Mouse (Mus musculus) embryonic facial prominence, embryonic 13.5 days (tissue): ENCODE measurements around the gene Ndel1. TPM values are rescaled to one million over a fixed set of nuclear protein-coding genes. Genes with fewer than 3 reads are reported as not detected.

Experiments used
- ATAC-seq: fragments of 200-750 bp; cut with Nextera tagmentation; 2 replicates; pipeline ENCODE4 v1.8.0; 2017; ENCODE audit warnings: low read depth; ENCODE audit not compliant: insufficient number of reproducible peaks, insufficient read depth, low FRiP score, low TSS enrichment
- H3K27ac ChIP-seq: fragments of 300-500 bp; sonication (generic); 2 replicates; pipeline ENCODE4 v1.5.1; 2015; ENCODE audit warnings: moderate library complexity, mild to moderate bottlenecking, inconsistent platforms
- H3K27me3 ChIP-seq: fragments of 300-500 bp; sonication (generic); 2 replicates; pipeline ENCODE4 v1.6.1; 2015; ENCODE audit warnings: mild to moderate bottlenecking, inconsistent platforms
- H3K36me3 ChIP-seq: fragments of 300-500 bp; sonication (generic); 2 replicates; pipeline ENCODE4 v1.6.1; 2015; ENCODE audit warnings: mild to moderate bottlenecking, inconsistent platforms
- H3K4me1 ChIP-seq: fragments of 300-500 bp; sonication (generic); 2 replicates; pipeline ENCODE4 v1.6.1; 2015; ENCODE audit warnings: inconsistent platforms
- H3K4me2 ChIP-seq: fragments of 300-500 bp; sonication (generic); 2 replicates; pipeline ENCODE4 v1.6.1; 2015; ENCODE audit warnings: moderate library complexity, mild to moderate bottlenecking, inconsistent platforms
- H3K4me3 ChIP-seq: fragments of 300-500 bp; sonication (generic); 2 replicates; pipeline ENCODE4 v1.5.1; 2015; ENCODE audit warnings: mild to moderate bottlenecking, inconsistent platforms
- H3K9ac ChIP-seq: fragments of 300-500 bp; sonication (generic); 2 replicates; pipeline ENCODE4 v1.6.1; 2015; ENCODE audit warnings: mild to moderate bottlenecking, inconsistent platforms
- H3K9me3 ChIP-seq: fragments of 300-500 bp; sonication (generic); 2 replicates; pipeline ENCODE4 v1.6.1; 2016; ENCODE audit warnings: inconsistent platforms
- WGBS: fragments of 180-500 bp; shearing (Covaris S2); methylation state at CpG from one replicate; pipeline ENCODE4 v1.1.7; 2015; ENCODE audit warnings: mixed read lengths; 5-methylcytosine and 5-hydroxymethylcytosine counted together
- polyA plus RNA-seq: library from polyadenylated mRNA; unstranded; fragments of >200 nt; fragmentation: Nextera tagmentation; extraction: Ambion mirVana; gene quantifications from 2 replicates; pipeline ENCODE4 v1.2.1, GENCODE M21; 2015

Gene Ndel1
- polyA plus RNA-seq, 1 experiment from 2014 or later: 90.9 TPM

GRCm38 (mm10) chr11:68863631-68864091 lies 8.0 kb downstream of the Ndel1 start:
- Histone ChIP-seq H3K36me3 (no peaks in the 10 kb centered on the region), H3K4me3 (no peak overlapping the region), H3K4me1 (no peaks in the 10 kb centered on the region), H3K27me3 (no peaks in the 10 kb centered on the region; the same call in 1 of the 2 replicates), H3K9me3 (no peaks in the 10 kb centered on the region), H3K4me2 (no peak overlapping the region), H3K9ac (no peak overlapping the region), H3K27ac (no peak overlapping the region)
- no peak for ATAC-seq
- WGBS: 65% methylated on average over 4 of the region's 4 CpGs

GRCm38 (mm10) chr11:68862260-68862659 lies 9.4 kb downstream of the Ndel1 start:
- no peak for ATAC-seq
- Histone ChIP-seq H3K9ac (no peak overlapping the region), H3K4me2 (no peak overlapping the region), H3K27me3 (no peaks in the 10 kb centered on the region; the same call in 1 of the 2 replicates), H3K9me3 (no peaks in the 10 kb centered on the region), H3K36me3 (no peaks in the 10 kb centered on the region), H3K4me1 (no peaks in the 10 kb centered on the region), H3K27ac (no peak overlapping the region), H3K4me3 (no peak overlapping the region)
- 70% methylated on average over 2 of the region's 2 CpGs for WGBS

GRCm38 (mm10) chr11:68859943-68860593 lies 11.6 kb downstream of the Ndel1 start:
- Histone ChIP-seq H3K27ac (no peak overlapping the region), H3K9ac (no peak overlapping the region), H3K4me3 (no peak overlapping the region), H3K27me3 (no peaks in the 10 kb centered on the region; the same call in 1 of the 2 replicates), H3K9me3 (no peaks in the 10 kb centered on the region), H3K36me3 (no peaks in the 10 kb centered on the region), H3K4me2 (no peak overlapping the region), H3K4me1 (no peaks in the 10 kb centered on the region)
- WGBS: 79% methylated on average over 8 of the region's 8 CpGs
- ATAC-seq: no peak

GRCm38 (mm10) chr11:68857329-68857728 lies 14.3 kb downstream of the Ndel1 start:
- Histone ChIP-seq H3K4me3 (no peak overlapping the region), H3K9me3 (no peaks in the 10 kb centered on the region), H3K9ac (no peak overlapping the region), H3K4me2 (no peak overlapping the region), H3K36me3 (no peaks in the 10 kb centered on the region), H3K27me3 (no peaks in the 10 kb centered on the region; the same call in 1 of the 2 replicates), H3K27ac (no peak overlapping the region), H3K4me1 (peaks cover 7% of the 10 kb centered on the region)
- no peak for ATAC-seq
- WGBS: 83% methylated on average over 3 of the region's 3 CpGs

- 91% methylated on average over 3 of the region's 3 CpGs for WGBS
- Histone ChIP-seq H3K36me3 (no peaks in the 10 kb centered on the region), H3K4me1 (peaks cover 23% of the 10 kb centered on the region), H3K9ac (no peak overlapping the region), H3K27me3 (no peaks in the 10 kb centered on the region; the same call in 1 of the 2 replicates), H3K4me3 (no peak overlapping the region), H3K4me2 (0 out of 2 replicates have a peak overlapping the region, but pooled peaks have one; percentile 7), H3K27ac (no peak overlapping the region), H3K9me3 (no peaks in the 10 kb centered on the region)
- ATAC-seq: no peak
These were observed 17.0 kb downstream of the Ndel1 start for GRCm38 (mm10) chr11:68854621-68855020.

GRCm38 (mm10) chr11:68853611-68854401 lies 17.9 kb downstream of the Ndel1 start:
- peak overlapping the region; percentile 96 for H3K4me3 ChIP-seq
- ATAC-seq: no peak
- peak overlapping the region; percentile 66 for H3K9ac ChIP-seq
- H3K9me3 ChIP-seq: no peaks in the 10 kb centered on the region
- WGBS: 47% methylated on average over 14 of the region's 14 CpGs
- peak overlapping the region; percentile 74 for H3K4me2 ChIP-seq
- no peaks in the 10 kb centered on the region; the same call in 1 of the 2 replicates for H3K27me3 ChIP-seq
- no peaks in the 10 kb centered on the region for H3K36me3 ChIP-seq
- peak overlapping the region; percentile 99 for H3K27ac ChIP-seq
- H3K4me1 ChIP-seq: peaks cover 26% of the 10 kb centered on the region

GRCm38 (mm10) chr11:68852932-68853409 lies 18.7 kb downstream of the Ndel1 start:
- no peaks in the 10 kb centered on the region for H3K36me3 ChIP-seq
- H3K4me1 ChIP-seq: peaks cover 26% of the 10 kb centered on the region
- H3K4me3 ChIP-seq: peak overlapping the region; percentile 96
- 1% methylated on average over 41 of the region's 42 CpGs for WGBS
- no peaks in the 10 kb centered on the region for H3K9me3 ChIP-seq
- no peaks in the 10 kb centered on the region for H3K27me3 ChIP-seq
- H3K27ac ChIP-seq: peak overlapping the region; percentile 99
- H3K9ac ChIP-seq: peak overlapping the region; percentile 96
- ATAC-seq: peak; percentile 99
- H3K4me2 ChIP-seq: peak overlapping the region; percentile 74

GRCm38 (mm10) chr11:68852486-68852901 lies 19.2 kb downstream of the Ndel1 start:
- Histone ChIP-seq H3K4me2 (peak overlapping the region; percentile 74), H3K36me3 (no peaks in the 10 kb centered on the region), H3K27me3 (no peaks in the 10 kb centered on the region), H3K9me3 (no peaks in the 10 kb centered on the region), H3K9ac (peak overlapping the region; percentile 96), H3K4me1 (peaks cover 26% of the 10 kb centered on the region), H3K4me3 (peak overlapping the region; percentile 96), H3K27ac (peak overlapping the region; percentile 99)
- ATAC-seq: peak; percentile 52; the same call in 1 of the 2 replicates
- WGBS: under 1% methylated on average over 36 of the region's 36 CpGs

GRCm38 (mm10) chr11:68851644-68852485 lies 19.8 kb downstream of the Ndel1 start:
- ATAC-seq: no peak
- no peaks in the 10 kb centered on the region for H3K27me3 ChIP-seq

GRCm38 (mm10) chr11:68850862-68851261 lies 20.8 kb downstream of the Ndel1 start:
- Histone ChIP-seq H3K9ac (peak overlapping the region; percentile 52; the same call in 1 of the 2 replicates), H3K4me3 (peak overlapping the region; percentile 17)
- 83% methylated on average over 7 of the region's 7 CpGs for WGBS

More at GRCm38 (mm10) chr11:68851644-68852485, 19.8 kb downstream of the Ndel1 start:
- H3K36me3 ChIP-seq: no peaks in the 10 kb centered on the region
- H3K9me3 ChIP-seq: no peaks in the 10 kb centered on the region
- H3K4me3 ChIP-seq: peak overlapping the region; percentile 96
- H3K4me1 ChIP-seq: peaks cover 26% of the 10 kb centered on the region
- peak overlapping the region; percentile 74 for H3K4me2 ChIP-seq
- H3K27ac ChIP-seq: peak overlapping the region; percentile 99
- peak overlapping the region; percentile 96 for H3K9ac ChIP-seq
- WGBS: 3% methylated on average over 13 of the region's 13 CpGs

GRCm38 (mm10) chr11:68839606-68840005 lies 32.1 kb downstream of the Ndel1 start:
- 96% methylated on average over 5 of the region's 5 CpGs for whole genome bisulfite sequencing
- no peak overlapping the region for H3K27ac ChIP-seq
- no peak for ATAC-seq
- H3K36me3 ChIP-seq: peaks cover 66% of the 10 kb centered on the region
- H3K9me3 ChIP-seq: no peaks in the 10 kb centered on the region
- no peak overlapping the region for H3K4me3 ChIP-seq
- H3K27me3 ChIP-seq: no peaks in the 10 kb centered on the region
- H3K4me1 ChIP-seq: no peaks in the 10 kb centered on the region
- H3K4me2 ChIP-seq: no peak overlapping the region
- no peak overlapping the region for H3K9ac ChIP-seq

More at GRCm38 (mm10) chr11:68850862-68851261, 20.8 kb downstream of the Ndel1 start:
- no peak for ATAC-seq
- H3K4me2 ChIP-seq: peak overlapping the region; percentile 74
- no peaks in the 10 kb centered on the region for H3K27me3 ChIP-seq
- no peak overlapping the region for H3K27ac ChIP-seq
- peaks cover 26% of the 10 kb centered on the region for H3K4me1 ChIP-seq
- no peaks in the 10 kb centered on the region for H3K36me3 ChIP-seq
- H3K9me3 ChIP-seq: no peaks in the 10 kb centered on the region
